Mouse (Mus musculus): ENCODE data around the gene Adam22.
"Not testable (repeated sequence)": the region's sequence is repeated elsewhere in the genome, so short reads cannot be mapped to it uniquely, and the experiment has no call there.

Adam22 gene

GRCm38 (mm10) chr5:8056141-8057017, 311.6 kb downstream of the Adam22 start:
- peak; percentile 89 for DNase-seq (ENCODE audit: low read depth, low spot score)

GRCm38 (mm10) chr5:8055721-8056129, 312.2 kb downstream of the Adam22 start:
- DNase-seq (ENCODE audit: low read depth, low spot score): peak; percentile 43

- DNase-seq (ENCODE audit: low read depth, low spot score): no peak
Measured at GRCm38 (mm10) chr5:8053827-8054226, 314.1 kb downstream of the Adam22 start.

- no peak for DNase-seq (ENCODE audit: low read depth, low spot score)
Measured at GRCm38 (mm10) chr5:8045855-8046254, 322.1 kb downstream of the Adam22 start, which contains the start of gene Sri. Gene Sri (plus strand): TSS chr5:8046078.

- not testable (repeated sequence) for DNase-seq (ENCODE audit: low read depth, low spot score)
Measured at GRCm38 (mm10) chr5:8034596-8034995, 333.4 kb downstream of the Adam22 start.

Measured in CD4-positive, CD25-positive, alpha-beta regulatory T cell, adult 2 months (primary cell).